Mouse (Mus musculus) urinary bladder, postnatal 14 days (tissue): ENCODE data around the gene Apex2.

Experiments used
- DNase-seq: peaks from one replicate; pipeline ENCODE4 v3.0.0; 2021; ENCODE audit warnings: low spot score

Apex2 gene

DNA sequence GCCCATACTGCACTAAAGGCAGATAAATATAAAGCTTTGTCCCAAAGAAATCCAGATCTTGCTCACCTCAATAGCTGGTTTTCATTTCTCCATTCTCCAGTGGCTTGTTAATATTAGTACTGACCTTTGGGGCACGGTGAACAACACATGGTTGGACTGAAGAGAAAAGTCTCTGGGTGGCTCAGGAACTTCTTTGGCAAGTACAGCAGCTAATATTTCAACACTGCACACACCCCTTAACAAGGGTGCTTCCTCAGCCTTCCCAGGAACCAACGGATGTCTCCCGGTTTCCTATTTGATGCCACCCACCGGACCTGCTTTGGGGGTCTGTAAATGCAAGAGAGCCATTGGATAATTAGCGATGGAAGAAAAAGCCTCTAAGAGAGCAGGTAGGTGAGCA is at the start of gene Apex2:
Gene Apex2, minus strand, starts transcription at position 173 of the 400 bp plus-strand sequence.
- DNase-seq = no peak

DNA sequence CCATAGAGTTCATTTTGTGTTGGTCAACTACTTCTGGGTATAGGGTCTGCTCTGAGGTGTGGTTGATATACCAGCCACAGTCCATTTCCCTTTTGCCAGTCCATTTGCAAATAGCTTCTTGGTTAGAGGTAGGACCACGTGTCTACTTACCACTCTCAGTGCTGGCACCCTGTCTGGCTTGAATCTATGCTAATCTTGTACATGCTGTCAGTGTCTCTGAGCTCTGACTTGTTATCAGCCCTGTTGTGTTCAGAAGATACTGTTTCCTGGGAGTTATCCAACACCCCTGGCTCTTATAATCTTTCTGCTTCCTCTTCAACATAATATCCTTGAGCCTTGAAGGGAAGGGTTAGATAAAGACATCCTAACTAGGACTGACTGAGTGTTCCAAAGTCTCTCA is 46.8 kb upstream of the Apex2 start:
- no peak for DNase-seq

DNA sequence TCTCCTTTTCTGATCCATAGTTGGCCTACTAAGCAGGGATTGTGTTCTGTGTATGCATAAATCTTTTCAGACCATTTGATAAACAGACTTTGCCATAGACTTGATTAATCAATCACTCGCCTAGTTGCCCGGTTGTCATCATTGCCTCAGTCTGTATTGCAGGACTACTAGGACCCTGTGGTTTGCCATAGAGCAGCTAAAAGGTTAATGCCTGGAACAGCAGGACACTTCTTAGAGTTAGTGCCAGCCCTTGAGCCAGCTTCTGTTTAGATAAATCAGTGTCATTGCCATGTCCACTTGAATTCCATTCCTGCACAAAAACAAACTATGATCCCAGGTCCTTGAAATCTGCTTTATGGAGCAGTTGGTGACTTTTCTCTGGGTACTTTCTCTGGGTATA is 9.2 kb upstream of the Apex2 start:
- DNase-seq = no peak

DNA sequence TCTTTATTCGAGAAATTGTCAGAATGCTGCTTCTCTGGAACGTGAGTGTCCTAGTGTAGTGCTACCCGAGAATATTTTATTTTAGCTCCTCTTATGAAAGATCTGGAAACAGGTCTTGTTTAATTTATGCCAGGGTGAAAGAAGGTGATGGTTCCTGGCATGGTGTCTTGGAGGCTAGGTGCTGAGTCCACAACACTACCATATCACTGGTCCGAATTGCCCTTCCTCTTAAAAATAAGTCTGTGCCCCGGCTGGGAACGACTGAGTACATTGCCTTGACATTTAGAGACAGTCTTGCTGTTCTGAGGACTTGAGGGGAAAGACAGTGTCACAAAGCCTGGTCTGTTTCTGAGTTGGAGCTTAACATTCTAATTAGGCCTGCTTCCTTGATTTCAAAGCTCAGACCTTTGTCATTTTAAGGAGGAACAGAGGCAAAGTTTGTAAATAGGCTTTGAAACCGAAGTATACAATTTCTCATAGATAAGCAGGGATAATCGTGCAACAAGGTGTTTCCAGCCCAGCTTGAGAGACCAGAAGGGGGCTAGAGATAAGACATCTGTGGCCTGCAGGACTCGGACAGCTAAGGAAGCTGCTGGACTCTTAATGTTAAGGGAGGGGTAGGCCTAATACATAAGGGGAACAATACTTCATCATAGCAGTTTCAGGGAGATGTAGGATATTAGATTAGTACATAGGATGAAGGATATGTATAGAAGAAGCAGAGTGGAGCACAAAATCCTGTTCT is 5.5 kb upstream of the Apex2 start:
- no peak for DNase-seq

DNA sequence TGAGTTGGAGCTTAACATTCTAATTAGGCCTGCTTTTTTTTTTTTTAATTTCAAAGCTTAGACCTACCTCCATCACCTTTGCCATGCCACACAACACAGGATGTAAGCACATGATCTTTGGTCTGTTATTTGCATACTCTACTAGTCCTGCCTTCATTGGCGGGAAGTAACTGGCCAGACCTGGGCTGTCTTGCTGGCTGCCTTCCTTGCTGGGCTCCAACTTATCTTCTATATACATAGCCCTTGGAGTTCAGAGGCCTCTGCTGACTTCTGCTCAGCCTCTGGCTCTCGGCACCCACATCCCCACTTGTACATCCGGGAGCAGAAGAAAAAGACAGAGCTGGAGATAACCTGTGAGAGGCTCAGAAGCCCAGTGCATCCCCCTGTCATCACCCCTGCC is 4.5 kb upstream of the Apex2 start:
- DNase-seq = no peak

- DNase-seq = no peak
Observed at GRCm38 (mm10) chrX:150593266-150594035, 3.8 kb upstream of the Apex2 start.

- DNase-seq = peak; percentile 82
Observed at GRCm38 (mm10) chrX:150588023-150588764, 1.5 kb downstream of the Apex2 start, which contains the start of gene Pfkfb1. Gene Pfkfb1, plus strand, starts transcription at chrX:150588229.

GRCm38 (mm10) chrX:150585116-150585515 is 4.6 kb downstream of the Apex2 start:
- DNase-seq = no peak

- DNase-seq = no peak
Observed at GRCm38 (mm10) chrX:150581921-150582320, 7.7 kb downstream of the Apex2 start.

GRCm38 (mm10) chrX:150564644-150565357 is 24.9 kb downstream of the Apex2 start:
- no peak for DNase-seq

- DNase-seq = no peak
Observed at GRCm38 (mm10) chrX:150554032-150554431, 35.6 kb downstream of the Apex2 start.

DNA sequence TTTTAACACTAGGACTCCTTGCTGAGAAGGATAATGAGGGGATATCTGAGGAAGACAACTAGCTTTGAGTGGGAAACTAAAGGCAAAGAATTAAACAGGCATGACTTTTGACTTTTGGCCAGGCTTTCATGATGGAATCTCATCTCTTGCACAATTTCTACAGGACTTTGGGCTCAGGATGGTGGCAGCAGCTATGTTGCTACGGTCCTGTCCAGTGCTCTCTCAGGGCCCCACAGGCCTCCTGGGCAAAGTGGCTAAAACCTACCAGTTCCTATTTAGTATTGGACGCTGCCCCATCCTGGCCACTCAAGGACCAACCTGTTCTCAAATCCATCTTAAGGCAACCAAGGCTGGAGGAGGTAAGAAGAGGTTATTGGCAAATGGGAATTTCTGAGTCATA is 37.7 kb downstream of the Apex2 start:
- no peak for DNase-seq

DNA sequence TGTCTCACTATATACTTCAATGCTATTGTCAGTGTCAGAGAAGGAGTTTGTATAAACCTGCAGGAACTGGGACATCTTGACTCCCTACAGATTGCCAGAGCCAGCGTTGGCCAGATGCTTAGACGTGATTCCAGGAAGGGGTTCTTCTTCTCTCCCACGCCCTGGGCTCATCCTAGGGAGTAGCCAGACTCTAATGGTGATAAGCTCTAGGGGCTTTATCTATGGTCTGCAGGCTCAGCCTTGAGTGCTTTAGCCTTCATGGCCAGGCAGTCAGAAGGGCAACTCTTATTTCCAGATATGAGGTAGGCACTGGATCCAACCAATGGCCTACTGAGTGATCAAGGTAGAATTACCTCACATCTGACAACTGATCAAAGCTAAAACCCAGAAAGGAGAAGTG is 40.0 kb downstream of the Apex2 start:
- DNase-seq = no peak

DNA sequence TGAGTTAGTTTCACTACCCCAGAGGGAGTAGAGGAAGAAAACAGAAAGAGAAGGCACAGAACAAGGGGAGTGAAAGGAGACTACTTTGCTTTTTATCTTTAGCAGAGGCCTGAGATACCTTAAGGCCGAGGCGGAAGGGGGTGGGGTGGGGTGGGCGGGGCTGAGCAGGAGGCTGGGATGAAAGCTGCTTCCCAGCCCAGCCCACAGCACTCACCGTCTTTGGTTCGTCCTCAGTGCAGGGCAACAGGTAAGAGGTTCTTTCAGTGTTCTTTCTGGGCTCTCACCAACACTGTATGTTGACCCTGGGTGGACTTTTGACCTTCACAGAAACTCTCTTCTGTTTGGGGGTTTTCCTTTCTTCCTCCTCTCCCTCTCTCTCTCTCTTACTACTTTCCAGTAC is 42.4 kb downstream of the Apex2 start, which contains the start of gene Alas2:
Gene Alas2, plus strand, starts transcription at position 137 of the 400 bp plus-strand sequence.
- no peak for DNase-seq

- DNase-seq = no peak
Observed at GRCm38 (mm10) chrX:150541684-150542083, 48.0 kb downstream of the Apex2 start.

DNA sequence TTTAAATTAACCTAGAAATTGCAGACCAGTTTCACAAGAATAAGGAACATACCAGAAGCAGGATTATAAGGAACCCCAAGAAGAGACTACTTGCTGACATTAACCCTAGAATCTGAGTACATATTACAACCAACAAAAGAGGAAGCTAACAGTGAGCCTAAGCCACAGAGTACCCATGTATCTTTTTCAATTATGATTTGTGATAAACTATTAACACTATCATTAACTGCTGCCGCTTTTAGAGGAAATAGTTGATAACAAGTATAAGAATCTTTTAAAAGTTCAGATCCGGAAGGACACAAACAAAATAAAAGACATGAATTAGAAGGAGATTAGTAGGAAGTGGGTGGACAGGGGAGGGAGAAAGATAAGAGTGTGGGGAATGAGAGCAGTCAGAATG is 49.6 kb downstream of the Apex2 start:
- DNase-seq = no peak

DNA sequence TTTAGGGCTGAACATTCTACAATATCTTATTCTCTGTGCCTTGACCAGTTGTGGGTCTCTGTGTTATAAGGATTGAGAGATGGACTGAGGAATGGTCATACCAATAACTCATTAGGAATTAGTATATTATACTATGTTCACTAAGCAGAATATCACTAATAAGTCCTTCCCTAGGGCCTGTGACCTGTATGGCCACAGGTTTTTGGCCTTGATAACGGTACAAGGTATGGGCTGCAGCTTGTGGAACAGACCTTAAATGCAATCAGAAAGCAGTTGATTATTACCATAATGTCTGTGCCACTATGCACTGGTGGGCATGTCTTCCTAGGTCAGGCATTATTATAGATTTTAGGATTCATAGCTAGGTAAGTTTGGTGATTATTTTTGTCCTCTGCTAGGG is 73.2 kb downstream of the Apex2 start:
- DNase-seq = no peak

GRCm38 (mm10) chrX:150516015-150516414 is 73.7 kb downstream of the Apex2 start:
- no peak for DNase-seq

GRCm38 (mm10) chrX:150514127-150514526 is 75.5 kb downstream of the Apex2 start:
- no peak for DNase-seq

DNA sequence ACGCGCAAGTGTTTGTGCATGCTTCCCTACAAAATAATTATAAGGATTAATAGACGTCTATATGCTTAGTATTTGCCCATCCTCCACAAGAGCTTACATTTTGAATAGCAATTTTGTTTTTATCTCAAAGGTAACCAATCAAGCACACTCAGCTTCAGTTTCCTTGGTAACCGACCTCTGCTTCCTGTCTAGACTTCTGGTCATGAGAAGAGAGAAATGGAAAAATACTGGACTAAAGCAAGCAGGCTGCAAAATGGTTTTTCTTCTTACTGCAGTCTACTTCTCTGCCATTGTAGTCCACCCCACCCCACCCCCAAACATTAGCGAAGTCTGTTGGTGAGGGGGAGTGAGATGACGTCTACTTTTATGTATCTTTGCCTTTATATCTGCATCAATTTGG is 78.4 kb downstream of the Apex2 start:
- DNase-seq = no peak

DNA sequence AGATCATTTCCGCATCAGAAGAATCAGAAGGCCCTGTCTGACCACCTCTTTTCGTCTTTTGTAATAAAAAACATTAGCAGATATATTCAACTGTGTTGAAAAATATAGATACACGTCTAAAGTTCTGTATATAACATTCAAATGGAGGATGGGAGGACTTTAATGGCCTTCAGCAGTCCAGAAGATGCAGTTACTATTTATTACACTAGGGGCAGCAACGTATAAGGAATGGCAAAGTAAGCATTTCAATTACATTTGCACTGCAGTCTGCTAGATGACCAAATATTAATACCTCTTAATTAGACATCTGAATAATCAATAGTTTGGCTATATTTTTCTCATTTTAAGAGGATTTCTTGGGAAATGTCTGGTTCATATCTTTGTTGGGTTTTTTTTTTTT is 79.0 kb downstream of the Apex2 start:
- no peak for DNase-seq

- DNase-seq = no peak
Observed at GRCm38 (mm10) chrX:150508696-150509095, 81.0 kb downstream of the Apex2 start.
